Mouse (Mus musculus) midbrain, embryonic 11.5 days (tissue): ENCODE data around the gene Serpina16. TPM values are rescaled to one million over a fixed set of nuclear protein-coding genes. Genes with fewer than 3 reads are reported as not detected.
"Not testable (repeated sequence)": the region's sequence is repeated elsewhere in the genome, so short reads cannot be mapped to it uniquely, and the experiment has no call there.

Experiments
- ATAC-seq: fragments of 200-750 bp; cut with Nextera tagmentation; 2 replicates; pipeline ENCODE4 v1.8.0; 2017; ENCODE audit warnings: moderate TSS enrichment, moderate library complexity; ENCODE audit not compliant: low FRiP score
- DNase-seq: peaks from one replicate; pipeline ENCODE4 v3.0.0; 2015; ENCODE audit warnings: low spot score; ENCODE audit errors: missing footprints
- H3K27ac ChIP-seq: fragments of 300-500 bp; sonication (generic); 2 replicates; pipeline ENCODE4 v1.5.1; 2014; ENCODE audit warnings: low read depth, low read length
- H3K27me3 ChIP-seq: fragments of 300-500 bp; sonication (generic); 2 replicates; pipeline ENCODE4 v1.6.1; 2014; ENCODE audit warnings: mild to moderate bottlenecking, low read length, moderate library complexity, mixed read lengths; ENCODE audit not compliant: control insufficient read depth, insufficient read depth
- H3K36me3 ChIP-seq: fragments of 300-500 bp; sonication (generic); 2 replicates; pipeline ENCODE4 v1.6.1; 2014; ENCODE audit warnings: mild to moderate bottlenecking, low read length, moderate library complexity, mixed read lengths; ENCODE audit not compliant: control insufficient read depth, insufficient read depth
- H3K4me1 ChIP-seq: fragments of 300-500 bp; sonication (generic); 2 replicates; pipeline ENCODE4 v1.6.1; 2014; ENCODE audit warnings: low read length; ENCODE audit not compliant: control insufficient read depth, insufficient read depth
- H3K4me2 ChIP-seq: fragments of 300-500 bp; sonication (generic); 2 replicates; pipeline ENCODE4 v1.6.1; 2014; ENCODE audit warnings: mild to moderate bottlenecking, moderate library complexity
- H3K4me3 ChIP-seq: fragments of 300-500 bp; sonication (generic); 2 replicates; pipeline ENCODE4 v1.5.1; 2014; ENCODE audit warnings: low read depth, low read length
- H3K9ac ChIP-seq: fragments of 300-500 bp; sonication (generic); 2 replicates; pipeline ENCODE4 v1.6.1; 2014; ENCODE audit warnings: low read length
- H3K9me3 ChIP-seq: fragments of 300-500 bp; sonication (generic); 2 replicates; pipeline ENCODE4 v1.6.1; 2016; ENCODE audit warnings: low read length; ENCODE audit not compliant: control insufficient read depth
- WGBS: fragments of 180-500 bp; shearing (Covaris S2); extraction: QIAGEN DNeasy Blood & Tissue Kit; methylation state at CpG from one replicate; pipeline ENCODE4 v1.1.7; 2014; 5-methylcytosine and 5-hydroxymethylcytosine counted together
- polyA plus RNA-seq: library from polyadenylated mRNA; unstranded; fragments of >200 nt; fragmentation: Nextera tagmentation; extraction: Ambion mirVana; gene quantifications from 2 replicates; pipeline ENCODE4 v1.2.1, GENCODE M21; 2014

Gene Serpina16
- polyA plus RNA-seq, 1 experiment from 2014 or later = not detected

GRCm38 (mm10) chr12:103665286-103665685 is 10.7 kb downstream of the Serpina16 start:
- no peak for ATAC-seq
- Histone ChIP-seq H3K27ac (no peak overlapping the region), H3K9me3 (no peaks in the 10 kb centered on the region), H3K4me1 (no peaks in the 10 kb centered on the region), H3K36me3 (no peaks in the 10 kb centered on the region), H3K4me2 (no peak overlapping the region), H3K27me3 (no peaks in the 10 kb centered on the region), H3K9ac (no peak overlapping the region), H3K4me3 (no peak overlapping the region)
- no peak for DNase-seq
- 89% methylated on average over 3 of the region's 3 CpGs for WGBS

GRCm38 (mm10) chr12:103662053-103662452 is 13.9 kb downstream of the Serpina16 start:
- DNase-seq, H3K4me1 ChIP-seq, H3K27ac ChIP-seq, H3K4me2 ChIP-seq, H3K9me3 ChIP-seq, H3K27me3 ChIP-seq, H3K36me3 ChIP-seq, H3K4me3 ChIP-seq, H3K9ac ChIP-seq, ATAC-seq: not testable (repeated sequence)

DNA sequence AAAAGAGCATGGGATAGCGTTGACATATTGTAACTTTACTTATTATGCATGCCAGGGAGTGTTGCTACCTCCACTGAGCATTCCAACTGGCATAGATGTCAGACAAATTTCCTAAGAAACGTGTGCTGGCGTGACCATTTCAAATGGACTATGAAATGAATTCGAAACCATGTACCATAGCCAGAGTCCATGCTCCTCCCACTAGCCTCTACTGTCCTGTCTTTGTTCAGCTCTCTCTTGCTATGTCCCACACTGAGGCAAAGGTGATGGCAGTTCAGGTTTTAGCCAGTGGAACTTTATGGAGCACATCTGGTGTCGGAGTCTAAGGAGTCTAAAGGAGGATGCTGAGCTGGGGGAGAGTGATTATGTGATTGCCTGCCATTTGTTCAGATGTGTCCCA is 15.9 kb downstream of the Serpina16 start:
- no peaks in the 10 kb centered on the region for H3K27me3 ChIP-seq
- ATAC-seq (no peak), DNase-seq (no peak)
- no peaks in the 10 kb centered on the region for H3K36me3 ChIP-seq
- H3K9me3 ChIP-seq = no peaks in the 10 kb centered on the region
- H3K9ac ChIP-seq = no peak overlapping the region
- no peak overlapping the region for H3K4me2 ChIP-seq
- H3K4me3 ChIP-seq = no peak overlapping the region
- H3K27ac ChIP-seq = no peak overlapping the region
- H3K4me1 ChIP-seq = no peaks in the 10 kb centered on the region
- WGBS = 91% methylated on average over 5 of the region's 5 CpGs

DNA sequence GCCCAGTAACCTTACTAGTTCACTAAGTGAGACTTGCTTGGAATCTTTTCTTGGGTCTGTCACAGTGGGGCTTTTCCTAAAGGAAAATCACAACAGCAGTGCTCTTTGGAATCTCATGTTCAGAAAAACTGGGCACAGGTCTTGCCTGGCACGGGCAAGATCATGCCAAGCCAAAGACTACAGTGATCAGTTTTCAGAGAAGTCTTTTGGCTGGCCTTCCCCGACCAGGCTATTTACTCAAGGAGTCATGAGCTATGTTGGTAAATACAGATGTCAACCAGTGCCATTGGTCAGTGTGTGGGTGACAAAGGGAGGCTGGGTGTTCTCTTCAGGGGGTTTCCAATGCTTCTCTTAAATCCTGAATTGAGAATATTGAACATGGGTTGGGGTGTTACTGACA is 16.8 kb downstream of the Serpina16 start:
- Histone ChIP-seq H3K27ac (no peak overlapping the region), H3K9me3 (no peaks in the 10 kb centered on the region), H3K36me3 (no peaks in the 10 kb centered on the region), H3K27me3 (no peaks in the 10 kb centered on the region), H3K4me1 (no peaks in the 10 kb centered on the region), H3K4me2 (no peak overlapping the region), H3K4me3 (no peak overlapping the region), H3K9ac (no peak overlapping the region)
- DNase-seq (no peak), ATAC-seq (no peak)
- WGBS = 84% methylated on average over 2 of the region's 2 CpGs

DNA sequence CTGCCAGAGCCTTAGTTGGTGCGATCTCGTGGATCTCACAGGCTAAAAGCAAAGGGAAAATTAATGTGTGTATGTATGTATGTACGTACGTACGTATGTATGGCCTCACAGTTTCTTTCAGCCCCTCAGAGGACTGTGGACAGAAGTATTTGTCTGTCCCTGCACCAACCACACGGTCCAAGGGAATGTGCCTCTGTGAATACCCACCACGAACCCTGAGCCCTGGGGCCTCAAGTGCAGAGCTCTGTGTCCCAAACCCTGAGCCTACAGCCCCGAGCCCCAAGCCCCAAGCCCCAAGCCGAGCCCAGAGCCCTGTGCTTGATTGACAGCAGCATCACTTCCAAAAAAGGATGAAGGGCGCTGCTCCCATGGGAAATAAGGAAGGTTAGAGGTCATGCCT is 17.9 kb downstream of the Serpina16 start:
- no peaks in the 10 kb centered on the region for H3K36me3 ChIP-seq
- no peaks in the 10 kb centered on the region for H3K9me3 ChIP-seq
- DNase-seq = no peak
- no peak overlapping the region for H3K27ac ChIP-seq
- H3K27me3 ChIP-seq = no peaks in the 10 kb centered on the region
- H3K4me2 ChIP-seq = no peak overlapping the region
- no peaks in the 10 kb centered on the region for H3K4me1 ChIP-seq
- no peak overlapping the region for H3K9ac ChIP-seq
- no peak overlapping the region for H3K4me3 ChIP-seq
- ATAC-seq = no peak
- WGBS = 86% methylated on average over 10 of the region's 10 CpGs

DNA sequence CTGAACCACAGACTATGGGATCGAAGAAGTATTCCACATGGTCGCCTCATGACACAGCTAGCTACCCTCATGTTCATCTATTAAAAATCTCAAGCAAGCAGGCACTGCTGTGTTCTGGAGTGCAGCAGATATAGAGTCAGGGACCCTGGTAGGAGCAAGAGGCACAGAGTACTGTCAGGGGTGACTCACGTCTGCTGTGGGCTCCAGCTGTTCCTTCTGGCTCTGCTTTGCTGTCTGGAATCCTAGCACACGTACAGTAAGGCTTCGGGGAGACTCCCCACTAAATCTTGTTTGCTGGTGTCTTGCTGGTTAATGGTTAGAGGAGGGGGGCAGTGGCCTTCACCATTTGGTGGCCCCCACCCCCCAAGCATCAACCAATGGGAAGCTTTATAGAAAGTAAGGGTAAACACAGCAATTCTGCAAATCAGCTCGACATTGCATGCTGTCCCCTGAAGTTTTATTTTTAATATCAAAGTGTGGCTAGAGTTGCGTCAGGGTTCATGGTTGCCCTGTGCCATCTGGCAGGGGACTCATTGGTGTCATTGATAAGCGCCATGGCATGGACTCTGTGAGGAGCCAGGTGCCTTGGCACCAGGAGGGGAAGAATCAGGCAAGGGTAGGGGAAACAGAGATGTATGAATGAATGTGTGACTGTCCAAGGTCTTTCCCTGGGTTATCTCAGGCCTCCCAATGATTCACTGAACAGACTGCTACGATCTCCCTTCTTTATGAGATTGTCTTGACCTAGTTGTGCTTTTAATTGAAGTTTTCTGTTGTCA is 18.9 kb downstream of the Serpina16 start, which contains the start of gene Serpina6:
TSS of gene Serpina6 (minus strand) at position 365 of the 779 bp plus-strand sequence.
- ATAC-seq (no peak), DNase-seq (no peak)
- Histone ChIP-seq H3K9ac (no peak within 1 kb of the TSS), H3K36me3 (no peaks in the 10 kb centered on the region), H3K27ac (no peak within 1 kb of the TSS), H3K4me3 (no peak within 1 kb of the TSS), H3K27me3 (no peaks in the 10 kb centered on the region), H3K4me2 (no peak within 1 kb of the TSS), H3K9me3 (no peaks in the 10 kb centered on the region), H3K4me1 (no peaks in the 10 kb centered on the region)
- WGBS = 88% methylated on average over 9 of the region's 9 CpGs

- no peaks in the 10 kb centered on the region for H3K4me1 ChIP-seq
- no peaks in the 10 kb centered on the region for H3K36me3 ChIP-seq
- no peak overlapping the region for H3K4me3 ChIP-seq
- H3K27ac ChIP-seq = no peak overlapping the region
- DNase-seq = no peak
- H3K9ac ChIP-seq = no peak overlapping the region
- WGBS = 82% methylated on average over 7 of the region's 7 CpGs
- H3K4me2 ChIP-seq = no peak overlapping the region
- no peaks in the 10 kb centered on the region for H3K27me3 ChIP-seq
- no peak for ATAC-seq
- H3K9me3 ChIP-seq = no peaks in the 10 kb centered on the region
Observed at GRCm38 (mm10) chr12:103655123-103656044, 20.6 kb downstream of the Serpina16 start.

DNA sequence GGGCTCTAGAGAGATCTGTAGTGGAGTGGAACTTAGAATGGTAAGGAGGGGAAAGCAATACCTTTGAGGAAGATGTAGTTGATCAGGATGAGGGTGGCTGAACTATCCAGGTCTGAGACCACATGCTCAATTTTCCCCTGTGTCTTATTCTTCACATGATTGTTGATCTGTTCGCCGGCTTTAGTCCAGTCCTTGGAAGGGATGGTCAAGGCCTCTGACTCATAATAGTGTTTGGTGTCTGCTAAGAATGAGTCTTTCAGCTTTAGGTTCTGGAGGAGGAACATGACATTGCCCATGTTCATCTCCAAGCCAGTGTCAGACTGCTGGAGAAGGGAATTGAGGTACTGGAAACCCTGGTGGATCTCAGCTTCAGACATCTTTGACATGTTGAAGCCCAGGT is 22.1 kb downstream of the Serpina16 start:
- WGBS = 96% methylated on average over 2 of the region's 2 CpGs
- no peak for DNase-seq
- Histone ChIP-seq H3K27me3 (no peaks in the 10 kb centered on the region), H3K9ac (no peak overlapping the region), H3K36me3 (no peaks in the 10 kb centered on the region), H3K4me2 (no peak overlapping the region), H3K9me3 (no peaks in the 10 kb centered on the region), H3K4me1 (no peaks in the 10 kb centered on the region), H3K4me3 (no peak overlapping the region), H3K27ac (no peak overlapping the region)
- ATAC-seq = no peak

GRCm38 (mm10) chr12:103646314-103646713 is 29.6 kb downstream of the Serpina16 start:
- Histone ChIP-seq H3K4me3 (no peak overlapping the region), H3K4me2 (no peak overlapping the region), H3K36me3 (no peaks in the 10 kb centered on the region), H3K9me3 (no peaks in the 10 kb centered on the region), H3K27ac (no peak overlapping the region), H3K4me1 (no peaks in the 10 kb centered on the region), H3K9ac (no peak overlapping the region), H3K27me3 (no peaks in the 10 kb centered on the region)
- ATAC-seq (no peak), DNase-seq (peak; percentile 8)
- 78% methylated on average over 2 of the region's 2 CpGs for WGBS
